Mouse (Mus musculus): ENCODE data around the gene Mcm2. TPM values are rescaled to one million over a fixed set of nuclear protein-coding genes. Genes with fewer than 3 reads are reported as not detected.
A peak's percentile ranks its signal among the peaks of the same experiment; 100 is the strongest.

The Mcm2 gene
- polyA plus RNA-seq, 1 experiment, result 40.3 TPM

DNA sequence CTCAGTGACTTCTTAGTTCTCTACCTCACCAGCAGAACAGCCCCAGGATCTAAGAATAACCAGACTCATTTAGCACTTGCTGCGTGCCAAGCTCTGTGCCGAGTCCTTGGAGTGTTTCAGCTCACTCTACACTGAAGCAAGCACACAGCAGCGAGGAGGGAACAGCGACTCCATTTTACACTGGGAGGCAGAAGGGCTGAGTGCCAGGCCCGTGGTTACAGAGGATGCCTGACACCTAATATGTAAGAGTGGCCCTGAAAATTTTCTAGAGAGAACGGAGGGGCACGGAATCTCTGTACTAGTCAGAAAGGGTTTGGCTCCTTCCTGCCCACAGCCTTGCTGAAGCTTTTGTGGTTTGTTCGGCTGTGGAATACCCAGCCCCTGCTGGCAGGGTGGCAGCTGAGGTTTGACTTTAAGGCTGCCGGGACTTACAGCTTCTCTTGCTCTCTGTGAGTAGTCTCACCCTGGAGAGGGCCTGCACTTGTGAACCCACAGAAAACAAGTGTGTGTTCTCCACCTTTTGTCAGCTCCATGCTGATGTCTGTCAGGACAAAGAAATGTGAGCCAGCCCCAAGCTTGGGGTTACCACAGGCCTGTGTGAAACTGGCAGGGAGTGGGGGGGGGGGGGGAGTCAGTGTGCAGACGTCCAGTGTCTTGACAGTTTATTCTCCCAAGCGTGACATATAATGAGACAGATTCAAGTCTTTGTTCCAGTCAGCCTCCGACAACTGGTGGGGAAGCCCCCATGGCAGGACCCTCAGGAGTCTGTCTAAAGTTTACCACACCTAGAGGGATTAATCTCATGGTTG is 40.9 kb upstream of the Mcm2 start:
- TF ChIP-seq CTCF (IDR thresholded peaks at IDR 0.05; ENCODE audit: extremely low read depth, insufficient read depth, insufficient read length, insufficient replicate concordance), result no peak
- TF ChIP-seq POLR2A (IDR thresholded peaks at IDR 0.05; ENCODE audit: low read depth, low read length), result no peak
- H3K27ac ChIP-seq (ENCODE audit: insufficient read depth, low read length), result no peak overlapping the region
- no peak overlapping the region for H3K4me3 ChIP-seq (ENCODE audit: extremely low read depth, insufficient read depth, insufficient read length)
- WGBS, result 16% methylated on average over 12 of the region's 12 CpGs
- peaks cover 3% of the 10 kb centered on the region; the same call in 1 of the 2 replicates for H3K4me1 ChIP-seq (ENCODE audit: control insufficient read depth, insufficient read depth, insufficient read length)
- no peaks in the 10 kb centered on the region for H3K36me3 ChIP-seq (ENCODE audit: control insufficient read depth, insufficient read depth, low read length)
- H3K27me3 ChIP-seq (ENCODE audit: control insufficient read depth, insufficient read depth, low read length), result no peaks in the 10 kb centered on the region
- DNase-seq (ENCODE audit: low read depth in 1 of 2, low spot score in 2 of 2), result no peak

DNA sequence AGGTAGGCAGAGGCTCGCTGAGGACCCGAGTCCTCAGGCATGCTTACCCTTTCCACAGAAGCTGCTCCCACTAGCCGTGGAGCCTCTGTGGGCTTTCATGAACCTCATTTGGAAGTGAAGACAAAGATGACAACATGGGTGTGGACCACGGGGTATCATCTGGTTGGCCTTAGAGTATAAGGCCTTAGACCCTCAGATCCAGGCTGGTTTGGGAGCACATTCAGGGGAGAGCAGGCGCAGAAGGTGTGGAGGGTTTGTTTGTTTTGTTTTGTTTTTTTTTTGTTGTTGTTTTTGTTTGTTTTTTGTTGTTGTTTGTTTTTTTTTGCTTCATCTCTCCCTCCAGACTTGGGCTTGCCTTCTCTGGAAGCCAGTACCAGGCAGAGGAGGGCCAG is 40.1 kb upstream of the Mcm2 start:
- no peak for DNase-seq (ENCODE audit: low read depth in 1 of 2, low spot score in 2 of 2)
- 82% methylated on average over 5 of the region's 5 CpGs for WGBS
- H3K27me3 ChIP-seq (ENCODE audit: control insufficient read depth, insufficient read depth, low read length), result no peaks in the 10 kb centered on the region
- H3K27ac ChIP-seq (ENCODE audit: insufficient read depth, low read length), result no peak overlapping the region
- H3K36me3 ChIP-seq (ENCODE audit: control insufficient read depth, insufficient read depth, low read length), result no peaks in the 10 kb centered on the region
- TF ChIP-seq POLR2A (IDR thresholded peaks at IDR 0.05; ENCODE audit: low read depth, low read length) (no peak), CTCF (IDR thresholded peaks at IDR 0.05; ENCODE audit: extremely low read depth, insufficient read depth, insufficient read length, insufficient replicate concordance) (no peak)
- no peak overlapping the region for H3K4me3 ChIP-seq (ENCODE audit: extremely low read depth, insufficient read depth, insufficient read length)
- peaks cover 3% of the 10 kb centered on the region; the same call in 1 of the 2 replicates for H3K4me1 ChIP-seq (ENCODE audit: control insufficient read depth, insufficient read depth, insufficient read length)

DNA sequence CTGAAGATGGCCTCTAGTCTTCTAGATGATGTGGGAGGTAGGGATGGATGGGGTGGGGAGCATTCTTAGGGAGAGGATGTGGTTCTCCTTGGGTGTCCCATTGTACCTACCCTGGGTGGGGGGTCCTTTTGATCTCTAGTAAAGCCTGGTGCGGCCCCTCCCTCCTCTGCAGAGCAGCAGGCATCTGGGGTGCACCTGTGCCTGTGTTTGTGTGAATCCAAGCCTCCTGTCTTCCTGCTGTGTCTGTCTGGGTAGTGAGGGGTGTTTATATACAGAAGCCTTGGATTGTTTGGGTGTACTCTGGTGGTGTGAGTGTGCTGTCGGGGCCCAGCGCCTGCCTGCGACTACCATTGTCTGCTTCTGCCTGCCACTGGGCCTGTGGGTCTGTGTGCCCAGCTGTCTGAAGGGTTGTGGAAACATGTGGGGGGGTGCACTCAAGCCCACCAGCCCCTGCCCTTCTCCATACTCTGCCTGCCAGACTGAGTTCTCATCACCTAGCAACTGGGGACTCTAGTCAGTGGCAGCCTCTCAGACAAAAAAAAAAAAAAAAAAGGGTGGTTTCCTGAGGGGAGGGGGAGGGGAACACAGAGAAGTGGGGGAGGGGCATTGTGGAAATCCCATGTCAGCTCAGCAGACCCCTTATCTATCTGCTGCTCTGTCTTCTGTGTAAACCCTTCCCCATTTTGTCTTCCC is 39.5 kb upstream of the Mcm2 start:
- H3K27me3 ChIP-seq (ENCODE audit: control insufficient read depth, insufficient read depth, low read length), result no peaks in the 10 kb centered on the region
- peaks cover 3% of the 10 kb centered on the region; the same call in 1 of the 2 replicates for H3K4me1 ChIP-seq (ENCODE audit: control insufficient read depth, insufficient read depth, insufficient read length)
- no peak overlapping the region for H3K4me3 ChIP-seq (ENCODE audit: extremely low read depth, insufficient read depth, insufficient read length)
- WGBS, result 90% methylated on average over 4 of the region's 4 CpGs
- no peak for DNase-seq (ENCODE audit: low read depth in 1 of 2, low spot score in 2 of 2)
- no peak for TF ChIP-seq CTCF (IDR thresholded peaks at IDR 0.05; ENCODE audit: extremely low read depth, insufficient read depth, insufficient read length, insufficient replicate concordance)
- TF ChIP-seq POLR2A (IDR thresholded peaks at IDR 0.05; ENCODE audit: low read depth, low read length), result no peak
- H3K36me3 ChIP-seq (ENCODE audit: control insufficient read depth, insufficient read depth, low read length), result no peaks in the 10 kb centered on the region
- H3K27ac ChIP-seq (ENCODE audit: insufficient read depth, low read length), result no peak overlapping the region

DNA sequence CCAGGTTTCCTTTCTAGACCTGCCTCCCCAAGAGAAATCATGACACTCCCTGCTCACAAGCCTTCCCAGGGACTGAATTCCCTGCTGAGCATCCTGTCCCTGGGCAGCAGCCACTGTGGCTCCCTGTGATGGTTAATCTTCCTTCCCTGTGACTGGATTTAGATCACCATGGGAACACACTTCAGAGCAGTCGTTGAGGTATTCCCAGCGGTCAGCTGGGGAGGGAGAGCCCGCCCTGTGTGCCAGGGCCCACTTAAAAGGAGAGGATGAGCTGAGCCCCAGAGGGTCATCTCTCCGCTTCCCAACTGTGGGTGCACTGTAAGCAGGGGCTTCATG is 38.6 kb upstream of the Mcm2 start:
- DNase-seq (ENCODE audit: low read depth in 1 of 2, low spot score in 2 of 2), result no peak
- no peaks in the 10 kb centered on the region for H3K36me3 ChIP-seq (ENCODE audit: control insufficient read depth, insufficient read depth, low read length)
- no peaks in the 10 kb centered on the region for H3K27me3 ChIP-seq (ENCODE audit: control insufficient read depth, insufficient read depth, low read length)
- H3K4me3 ChIP-seq (ENCODE audit: extremely low read depth, insufficient read depth, insufficient read length), result no peak overlapping the region
- peaks cover 3% of the 10 kb centered on the region; the same call in 1 of the 2 replicates for H3K4me1 ChIP-seq (ENCODE audit: control insufficient read depth, insufficient read depth, insufficient read length)
- TF ChIP-seq POLR2A (IDR thresholded peaks at IDR 0.05; ENCODE audit: low read depth, low read length), result no peak
- TF ChIP-seq CTCF (IDR thresholded peaks at IDR 0.05; ENCODE audit: extremely low read depth, insufficient read depth, insufficient read length, insufficient replicate concordance), result no peak
- no peak overlapping the region for H3K27ac ChIP-seq (ENCODE audit: insufficient read depth, low read length)
- WGBS, result 90% methylated on average over 4 of the region's 4 CpGs

GRCm38 (mm10) chr6:88936342-88937213 is 38.0 kb upstream of the Mcm2 start:
- no peak overlapping the region for H3K4me3 ChIP-seq (ENCODE audit: extremely low read depth, insufficient read depth, insufficient read length)
- no peak for DNase-seq (ENCODE audit: low read depth in 1 of 2, low spot score in 2 of 2)
- no peaks in the 10 kb centered on the region for H3K36me3 ChIP-seq (ENCODE audit: control insufficient read depth, insufficient read depth, low read length)
- no peak overlapping the region for H3K27ac ChIP-seq (ENCODE audit: insufficient read depth, low read length)
- H3K4me1 ChIP-seq (ENCODE audit: control insufficient read depth, insufficient read depth, insufficient read length), result peaks cover 3% of the 10 kb centered on the region; the same call in 1 of the 2 replicates
- TF ChIP-seq CTCF (IDR thresholded peaks at IDR 0.05; ENCODE audit: extremely low read depth, insufficient read depth, insufficient read length, insufficient replicate concordance) (no peak), POLR2A (IDR thresholded peaks at IDR 0.05; ENCODE audit: low read depth, low read length) (no peak)
- no peaks in the 10 kb centered on the region for H3K27me3 ChIP-seq (ENCODE audit: control insufficient read depth, insufficient read depth, low read length)
- 84% methylated on average over 13 of the region's 13 CpGs for WGBS

DNA sequence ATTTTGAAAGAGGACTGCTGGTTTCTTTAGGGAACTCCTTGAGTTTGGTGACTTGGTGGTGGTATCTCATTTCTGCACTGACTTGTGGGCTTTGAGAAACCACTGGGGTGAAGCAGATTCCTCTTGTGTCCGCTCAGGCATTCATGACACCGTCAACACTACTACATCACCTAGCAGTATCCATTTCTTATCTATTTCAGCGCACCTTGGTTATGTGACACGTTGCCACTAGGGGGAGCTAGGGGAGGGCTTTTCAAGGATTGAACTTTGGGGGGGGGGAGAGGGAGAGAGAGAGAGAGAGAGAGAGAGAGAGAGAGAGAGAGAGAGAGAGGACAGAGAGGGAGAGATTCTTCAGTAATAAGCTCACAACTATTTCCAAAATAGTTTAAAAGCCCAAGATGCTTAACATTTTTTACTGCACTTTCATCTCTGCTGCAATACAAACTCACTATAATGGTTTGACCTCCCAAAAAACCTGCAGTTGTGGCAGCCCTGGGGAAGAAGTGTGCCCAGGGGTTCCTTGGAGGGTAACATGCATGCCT is 37.2 kb upstream of the Mcm2 start:
- Histone ChIP-seq H3K4me1 (ENCODE audit: control insufficient read depth, insufficient read depth, insufficient read length) (peaks cover 3% of the 10 kb centered on the region; the same call in 1 of the 2 replicates), H3K27ac (ENCODE audit: insufficient read depth, low read length) (no peak overlapping the region), H3K27me3 (ENCODE audit: control insufficient read depth, insufficient read depth, low read length) (no peaks in the 10 kb centered on the region), H3K36me3 (ENCODE audit: control insufficient read depth, insufficient read depth, low read length) (no peaks in the 10 kb centered on the region), H3K4me3 (ENCODE audit: extremely low read depth, insufficient read depth, insufficient read length) (no peak overlapping the region)
- 22% methylated on average over 4 of the region's 4 CpGs for WGBS
- TF ChIP-seq CTCF (IDR thresholded peaks at IDR 0.05; ENCODE audit: extremely low read depth, insufficient read depth, insufficient read length, insufficient replicate concordance), result peak; percentile 18; the same call in 1 of the 2 replicates
- TF ChIP-seq POLR2A (IDR thresholded peaks at IDR 0.05; ENCODE audit: low read depth, low read length), result no peak
- peak in 1 of 2 experiments; percentile 21 for DNase-seq (ENCODE audit: low read depth in 1 of 2, low spot score in 2 of 2)
